Mouse (Mus musculus) myocyte (in vitro differentiated cells): ENCODE results near the gene Hint1. TPM values are rescaled to one million over a fixed set of nuclear protein-coding genes. Genes with fewer than 3 reads are reported as not detected.

Experiments
- H3K27me3 ChIP-seq: one replicate; pipeline ENCODE4 v1.6.1; 2011; ENCODE audit not compliant: control insufficient read depth, insufficient read depth, insufficient read length
- H3K36me3 ChIP-seq: one replicate; pipeline ENCODE4 v1.6.1; 2011; ENCODE audit not compliant: control insufficient read depth, insufficient read depth
- H3K4me2 ChIP-seq: one replicate; pipeline ENCODE4 v1.6.1; 2011; ENCODE audit warnings: low read depth, control low read depth
- H3K4me3 ChIP-seq: one replicate; pipeline ENCODE4 v1.5.1; 2011; ENCODE audit warnings: mild to moderate bottlenecking, control low read depth, moderate library complexity
- H3K79me2 ChIP-seq: one replicate; pipeline ENCODE4 v1.6.1; 2011; ENCODE audit not compliant: control insufficient read depth, insufficient read depth
- H3ac ChIP-seq: one replicate; pipeline ENCODE4 v1.6.1; 2011; ENCODE audit not compliant: control insufficient read depth, insufficient read length
- CEBPB ChIP-seq: IDR thresholded peaks from 2 replicates; pipeline ENCODE4 v1.6.1; 2011; ENCODE audit warnings: mild to moderate bottlenecking, moderate library complexity; ENCODE audit not compliant: poor library complexity, insufficient read depth, severe bottlenecking
- E2F4 ChIP-seq: IDR thresholded peaks from one replicate; pipeline ENCODE4 v1.6.1; 2011; ENCODE audit warnings: mild to moderate bottlenecking, control low read depth, moderate library complexity; ENCODE audit not compliant: insufficient read depth
- MAX ChIP-seq: IDR thresholded peaks from one replicate; pipeline ENCODE4 v1.6.1; 2011; ENCODE audit warnings: low read depth, mild to moderate bottlenecking, control low read depth
- MYOD1 ChIP-seq, 3 experiments: IDR thresholded peaks; one replicate each; pipeline ENCODE4 v1.6.1; 2011; ENCODE audit warnings: control low read depth in 2 of 3, low read depth in 2 of 3, mild to moderate bottlenecking in 2 of 3, moderate library complexity in 1 of 3; ENCODE audit not compliant: insufficient read length in 2 of 3, control insufficient read depth in 1 of 3
- MYOG ChIP-seq, 3 experiments: IDR thresholded peaks; one replicate each; pipeline ENCODE4 v1.6.1; 2011; ENCODE audit warnings: control low read depth in 2 of 3, low read depth in 2 of 3, mild to moderate bottlenecking in 2 of 3; ENCODE audit not compliant: insufficient read length in 2 of 3, control insufficient read depth in 1 of 3, insufficient read depth in 1 of 3
- POLR2A ChIP-seq: IDR thresholded peaks from one replicate; pipeline ENCODE4 v1.6.1; 2011; ENCODE audit warnings: low read depth, mild to moderate bottlenecking, control low read depth, moderate library complexity; ENCODE audit not compliant: insufficient read length
- POLR2AphosphoS2 ChIP-seq: IDR thresholded peaks from one replicate; pipeline ENCODE4 v1.6.1; 2011; ENCODE audit warnings: low read depth, control low read depth; ENCODE audit not compliant: insufficient read length
- REST ChIP-seq: IDR thresholded peaks from one replicate; pipeline ENCODE4 v1.6.1; 2011; ENCODE audit warnings: mild to moderate bottlenecking, control low read depth, moderate library complexity; ENCODE audit not compliant: insufficient read depth, insufficient read length
- SRF ChIP-seq: IDR thresholded peaks from one replicate; pipeline ENCODE4 v1.6.1; 2011; ENCODE audit warnings: low read depth; ENCODE audit not compliant: control insufficient read depth, insufficient read length
- TCF12 ChIP-seq: IDR thresholded peaks from one replicate; pipeline ENCODE4 v1.6.1; 2011; ENCODE audit warnings: mild to moderate bottlenecking, control low read depth; ENCODE audit not compliant: poor library complexity, insufficient read depth, severe bottlenecking
- TCF3 ChIP-seq: IDR thresholded peaks from one replicate; pipeline ENCODE4 v1.6.1; 2011; ENCODE audit warnings: low read depth, control low read depth; ENCODE audit not compliant: insufficient read length
- USF1 ChIP-seq: IDR thresholded peaks from one replicate; pipeline ENCODE4 v1.6.1; 2011; ENCODE audit warnings: low read depth, mild to moderate bottlenecking, control low read depth, moderate library complexity
- polyA plus RNA-seq: library from polyadenylated mRNA; unstranded; fragments of >200 nt; fragmentation: generic; extraction: Trizol; gene quantifications from one replicate; pipeline ENCODE4 v1.2.1, GENCODE M21; 2012; ENCODE audit warnings: missing spikeins

The Hint1 gene
- polyA plus RNA-seq, 1 experiment: 860 TPM

- H3K36me3 ChIP-seq: no peaks in the 10 kb centered on the region
- H3K27me3 ChIP-seq: no peaks in the 10 kb centered on the region
- peak overlapping the region; percentile 19 for H3K4me2 ChIP-seq
- H3K79me2 ChIP-seq: peaks cover 13% of the 10 kb centered on the region
- H3K4me3 ChIP-seq: no peak overlapping the region
- TF ChIP-seq TCF3: no peak
- no peak for TF ChIP-seq SRF
- no peak for TF ChIP-seq MYOD1 (IDR thresholded peaks at IDR 0.05; ENCODE audit: control insufficient read depth in 1 of 3, insufficient read length in 2 of 3, low read depth in 2 of 3)
- no peak for TF ChIP-seq MYOG (IDR thresholded peaks at IDR 0.05; ENCODE audit: control insufficient read depth in 1 of 3, insufficient read depth in 1 of 3, insufficient read length in 2 of 3, low read depth in 2 of 3)
- no peak for TF ChIP-seq USF1
- no peak for TF ChIP-seq POLR2AphosphoS2
- no peak for TF ChIP-seq REST
- TF ChIP-seq CEBPB: no peak
- no peak for TF ChIP-seq MAX
- no peak for TF ChIP-seq TCF12
- no peak for TF ChIP-seq POLR2A
- TF ChIP-seq E2F4: no peak
- no peak overlapping the region for H3ac ChIP-seq
Observed at GRCm38 (mm10) chr11:54862621-54863520, 3.3 kb upstream of the Hint1 start.

GRCm38 (mm10) chr11:54865330-54866085 is 675 bp upstream of the Hint1 start:
- Histone ChIP-seq H3K4me3 (peak overlapping the region; percentile 60), H3K4me2 (peak overlapping the region; percentile 67), H3K27me3 (no peaks in the 10 kb centered on the region), H3K36me3 (peaks cover 13% of the 10 kb centered on the region), H3K79me2 (peaks cover 32% of the 10 kb centered on the region), H3ac (peak overlapping the region; percentile 69)
- TF ChIP-seq TCF12 (no peak), SRF (no peak), CEBPB (no peak), MYOD1 (IDR thresholded peaks at IDR 0.05; ENCODE audit: control insufficient read depth in 1 of 3, insufficient read length in 2 of 3, low read depth in 2 of 3) (no peak), TCF3 (no peak), REST (no peak), USF1 (no peak), POLR2A (no peak), POLR2AphosphoS2 (no peak), MYOG (IDR thresholded peaks at IDR 0.05; ENCODE audit: control insufficient read depth in 1 of 3, insufficient read depth in 1 of 3, insufficient read length in 2 of 3, low read depth in 2 of 3) (no peak), MAX (no peak), E2F4 (no peak)

GRCm38 (mm10) chr11:54867049-54867385 is 834 bp downstream of the Hint1 start:
- Histone ChIP-seq H3K4me3 (peak overlapping the region; percentile 60), H3K4me2 (peak overlapping the region; percentile 66), H3K79me2 (peaks cover 32% of the 10 kb centered on the region), H3K27me3 (no peaks in the 10 kb centered on the region), H3K36me3 (peaks cover 28% of the 10 kb centered on the region), H3ac (peak overlapping the region; percentile 69)
- TF ChIP-seq MAX (no peak), MYOG (IDR thresholded peaks at IDR 0.05; ENCODE audit: control insufficient read depth in 1 of 3, insufficient read depth in 1 of 3, insufficient read length in 2 of 3, low read depth in 2 of 3) (no peak), TCF3 (no peak), USF1 (no peak), CEBPB (no peak), REST (no peak), SRF (no peak), MYOD1 (IDR thresholded peaks at IDR 0.05; ENCODE audit: control insufficient read depth in 1 of 3, insufficient read length in 2 of 3, low read depth in 2 of 3) (no peak), TCF12 (no peak), E2F4 (no peak), POLR2A (no peak), POLR2AphosphoS2 (no peak)

- H3K4me3 ChIP-seq: peak overlapping the region; percentile 60
- H3K36me3 ChIP-seq: peaks cover 37% of the 10 kb centered on the region
- H3ac ChIP-seq: no peak overlapping the region
- H3K79me2 ChIP-seq: peaks cover 32% of the 10 kb centered on the region
- H3K4me2 ChIP-seq: peak overlapping the region; percentile 66
- H3K27me3 ChIP-seq: no peaks in the 10 kb centered on the region
- TF ChIP-seq POLR2A: no peak
- no peak for TF ChIP-seq CEBPB
- no peak for TF ChIP-seq E2F4
- no peak for TF ChIP-seq TCF12
- TF ChIP-seq TCF3: no peak
- TF ChIP-seq MYOG (IDR thresholded peaks at IDR 0.05; ENCODE audit: control insufficient read depth in 1 of 3, insufficient read depth in 1 of 3, insufficient read length in 2 of 3, low read depth in 2 of 3): no peak
- no peak for TF ChIP-seq POLR2AphosphoS2
- no peak for TF ChIP-seq USF1
- TF ChIP-seq SRF: no peak
Observed at GRCm38 (mm10) chr11:54867903-54868434, 1.8 kb downstream of the Hint1 start.
